Mouse (Mus musculus): ENCODE data around the gene Gm45062. TPM values are rescaled to one million over a fixed set of nuclear protein-coding genes. Genes with fewer than 3 reads are reported as not detected.

The Gm45062 gene
- 5.5 TPM for polyA plus RNA-seq (2017; shearing (Covaris generic))

DNA sequence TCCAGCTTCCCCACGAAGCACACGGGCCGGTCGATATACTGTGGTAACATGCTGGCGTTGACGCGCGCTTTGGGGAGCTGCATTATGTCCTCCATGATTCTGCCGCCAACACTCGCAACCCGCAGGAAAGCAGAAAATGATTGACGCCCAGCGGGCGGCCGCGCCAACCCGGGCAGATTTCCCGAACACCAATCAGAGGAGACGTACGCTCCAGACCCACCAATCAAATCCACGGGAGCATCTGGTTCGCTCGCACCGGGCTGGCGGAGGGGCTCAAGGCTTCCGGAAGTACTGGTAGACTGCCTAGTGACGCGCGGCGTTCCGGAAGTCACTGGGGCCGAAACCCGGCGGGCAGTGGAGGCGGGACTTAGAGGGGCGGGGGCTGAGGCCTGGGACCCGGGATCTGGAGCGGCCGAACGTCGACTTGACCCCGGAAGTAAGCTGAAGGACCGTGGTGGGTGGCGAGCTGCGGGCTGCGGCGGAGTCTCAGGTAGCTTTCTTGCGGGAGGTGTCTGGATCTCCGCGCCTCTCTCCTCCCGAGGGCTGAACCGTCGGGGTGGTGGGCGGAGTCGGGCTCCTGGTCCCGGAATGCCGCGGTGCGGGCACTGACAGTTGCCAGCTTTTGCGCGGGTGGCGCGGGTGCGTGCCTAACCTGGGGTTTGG, at the start of gene Gm45062, which contains the start of the genes Rpa3 and Umad1:
Gm45062 (plus strand) TSS at position 447 of the 663 bp plus-strand sequence.
Rpa3 (minus strand) TSS at position 170 of the 663 bp plus-strand sequence.
Umad1 (plus strand) TSS at position 285 of the 663 bp plus-strand sequence.

GRCm38 (mm10) chr6:8509551-8509950, 250.3 kb downstream of the Gm45062 start, which contains the start of gene Glcci1:
Glcci1 (plus strand) TSS chr6:8509600.

Other genes starting within 250 kb of the Gm45062 start
- not detected for gene Col28a1, start 66.8 kb upstream of the Gm45062 start, polyA plus RNA-seq (2017; shearing (Covaris generic))
- 18.6 TPM for gene Mios, start 50.2 kb upstream of the Gm45062 start, polyA plus RNA-seq (2017; shearing (Covaris generic))
- 75.9 TPM for gene Rpa3, start 277 bp upstream of the Gm45062 start, polyA plus RNA-seq (2017; shearing (Covaris generic))
- gene Umad1, start 162 bp upstream of the Gm45062 start, polyA plus RNA-seq (2017; shearing (Covaris generic)) = 19.1 TPM